Mouse (Mus musculus) kidney, postnatal 36 days (tissue): ENCODE measurements around the gene Ndufs5.

ENCODE experiments used
- DNase-seq, 2 experiments: peaks; one replicate each; pipeline ENCODE4 v3.0.0; 2021 to 2022; ENCODE audit warnings: mixed read lengths in 2 of 2

The Ndufs5 gene

DNA sequence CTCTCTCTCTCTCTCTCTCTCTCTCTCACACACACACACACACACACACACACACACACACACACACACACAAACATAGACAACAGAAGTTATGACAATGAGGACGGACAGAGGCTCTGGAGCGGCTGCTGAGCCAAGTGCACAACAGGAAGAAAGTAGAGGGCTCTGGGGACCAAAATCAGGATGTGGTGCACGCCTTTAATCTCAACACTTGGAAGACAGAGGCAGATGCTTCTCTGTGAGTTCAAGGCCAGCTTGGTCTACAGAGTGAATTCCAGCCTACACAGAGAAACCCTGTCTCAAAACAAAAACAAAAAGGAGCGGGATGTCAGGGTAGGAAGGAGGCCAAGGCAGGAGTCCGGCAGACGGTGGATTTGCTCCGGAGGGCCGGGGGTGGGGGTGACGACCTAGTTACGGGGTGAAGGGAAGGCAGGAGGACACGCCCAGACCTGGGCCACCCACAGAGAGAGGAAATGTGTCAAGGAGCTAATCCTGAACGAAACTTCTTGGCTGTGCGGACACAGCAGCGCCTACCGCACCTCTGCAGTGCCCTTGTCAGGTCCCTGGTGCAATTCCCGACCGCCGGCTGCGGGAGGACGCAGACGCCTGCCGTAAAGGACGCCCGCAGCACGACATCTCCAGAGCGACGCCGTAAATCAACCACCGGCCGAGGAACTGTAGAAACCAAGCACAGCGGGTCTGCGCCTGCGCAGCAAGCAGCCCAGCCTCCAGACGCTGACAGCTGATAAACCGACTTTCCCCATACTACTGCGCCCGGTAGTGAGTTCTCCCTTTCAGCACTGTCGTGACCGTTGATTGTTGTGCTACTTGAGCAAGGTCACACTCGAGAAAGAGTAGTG, at the start of gene Ndufs5:
Ndufs5 (minus strand) TSS at position 629 of the 860 bp plus-strand sequence.
- DNase-seq: peak; percentile 98 to 99

DNA sequence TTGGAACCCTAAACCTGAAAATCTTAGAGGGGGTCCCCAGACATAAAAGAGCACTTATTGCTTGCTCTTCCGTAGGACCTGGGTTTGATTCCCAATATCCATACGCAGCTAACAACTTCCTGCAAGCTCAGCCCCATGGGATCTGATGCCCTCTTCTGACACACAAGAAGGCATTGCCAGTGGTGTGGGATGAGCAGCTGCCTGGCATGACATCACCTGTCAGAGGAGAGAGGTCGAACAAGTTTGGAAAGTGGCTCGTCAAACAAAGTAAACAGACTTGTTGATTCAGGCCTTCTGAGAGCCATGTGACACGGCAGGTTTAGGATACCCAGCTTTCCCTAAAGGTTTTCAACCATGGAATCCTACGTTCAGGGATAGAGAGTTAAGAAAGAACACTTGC, 47.1 kb upstream of the Ndufs5 start:
- DNase-seq: no peak

DNA sequence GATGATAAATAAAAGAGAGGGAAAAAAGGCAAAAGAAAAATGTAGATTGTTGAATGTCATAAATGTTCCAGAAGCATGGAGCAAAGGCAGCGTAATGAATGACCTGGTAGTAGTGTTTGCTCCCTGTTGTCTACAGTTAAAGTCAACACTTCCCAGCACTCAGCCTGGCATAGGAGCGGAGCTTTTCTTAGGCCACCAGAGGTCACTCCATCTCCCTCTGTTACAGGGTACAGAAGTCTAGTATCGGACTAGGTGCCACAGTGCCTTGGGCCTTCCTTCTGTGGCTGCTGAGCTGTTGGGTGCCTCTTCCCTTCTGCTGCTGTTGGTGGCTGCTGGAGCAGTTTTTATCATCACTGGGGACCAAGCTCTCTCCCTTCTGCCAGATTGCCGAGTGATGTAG, 40.3 kb upstream of the Ndufs5 start:
- peak; percentile 46 to 63 for DNase-seq

DNA sequence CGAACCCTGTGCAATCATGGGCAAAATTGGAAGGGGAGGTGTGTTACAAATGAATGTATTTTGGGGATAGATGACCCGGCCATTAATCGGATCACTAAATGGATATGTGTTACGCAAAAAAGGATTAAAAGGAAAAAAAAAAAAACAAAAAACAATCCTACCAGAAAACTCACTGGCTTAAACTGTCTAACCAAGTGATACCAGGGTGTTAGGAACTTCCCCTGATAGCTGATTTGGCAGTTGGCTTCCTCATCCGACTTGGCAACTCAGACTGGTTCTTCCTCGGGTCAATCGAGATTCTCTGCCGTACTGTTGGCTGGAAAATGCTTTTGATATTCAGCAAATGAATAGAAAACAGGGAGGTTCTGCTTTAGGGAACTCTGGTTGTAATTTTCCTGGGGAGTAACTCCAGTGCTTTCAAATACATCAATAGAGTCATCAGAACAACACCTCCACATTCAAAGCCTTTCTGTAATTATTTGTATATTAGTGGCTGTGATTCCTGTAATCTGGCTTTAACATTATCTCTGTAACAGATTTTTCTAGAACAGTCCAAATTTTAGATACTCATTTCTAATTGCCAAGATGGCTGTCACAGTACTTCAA, 32.8 kb upstream of the Ndufs5 start:
- peak; percentile 44 to 58 for DNase-seq

DNA sequence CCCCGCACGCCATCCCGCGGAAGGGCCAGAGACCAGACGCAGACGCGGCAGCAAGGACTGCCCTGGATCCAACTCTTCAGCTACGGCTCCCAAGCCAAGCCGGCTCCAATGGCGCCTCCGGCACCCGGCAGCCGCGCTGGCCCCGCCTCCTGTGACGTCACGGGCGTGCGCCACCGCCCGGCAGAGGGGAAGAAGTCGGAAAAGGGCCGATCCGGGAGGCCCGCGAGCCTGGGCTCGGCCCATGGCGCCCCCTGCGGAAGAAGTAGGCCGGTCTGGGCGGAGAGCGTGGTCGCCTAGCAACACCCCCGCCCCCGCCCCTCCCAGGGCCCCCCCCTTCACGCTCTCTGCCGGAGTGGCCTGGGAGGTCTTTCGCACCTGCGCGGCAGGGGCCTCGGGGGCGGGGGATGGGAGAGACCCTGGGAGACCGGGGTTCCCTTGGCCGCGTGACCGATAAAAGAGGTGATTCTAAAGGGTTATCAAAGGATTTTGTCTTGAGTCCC, 32.2 kb upstream of the Ndufs5 start, which contains the start of gene Akirin1:
Akirin1 (minus strand) TSS at position 194 of the 500 bp plus-strand sequence.
- DNase-seq: peak; percentile 96 to 99

DNA sequence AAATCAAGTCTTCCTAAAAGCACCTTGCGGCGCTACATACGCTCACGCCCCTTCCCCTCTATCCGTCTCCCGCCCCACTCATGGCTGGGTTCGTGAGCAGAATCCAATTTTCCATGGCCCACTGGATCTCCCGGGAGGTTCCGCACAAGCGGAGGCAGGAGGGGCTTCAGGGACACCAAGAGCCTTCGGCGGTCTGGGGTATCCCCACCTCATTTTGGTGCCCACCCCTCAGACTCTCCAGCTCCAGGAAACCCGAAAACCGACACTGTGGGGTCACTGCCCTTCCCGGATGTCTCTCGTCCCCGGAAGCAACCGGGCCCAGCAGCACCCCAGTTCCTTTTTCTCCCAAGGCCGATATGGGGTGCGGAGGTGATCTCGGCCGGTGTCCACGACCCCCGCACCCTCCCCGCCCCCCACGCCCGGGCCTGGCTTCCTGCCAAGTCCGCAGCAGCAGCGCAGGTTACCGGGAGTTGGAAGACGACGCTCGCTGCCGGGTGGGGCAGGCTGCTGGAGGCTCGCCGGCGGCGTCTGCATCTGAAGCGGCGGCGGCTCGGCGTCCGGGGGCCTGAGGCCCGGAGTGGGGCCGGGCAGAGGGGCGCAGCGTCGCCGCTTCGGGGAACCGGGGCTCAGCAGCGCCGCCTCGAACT, 31.6 kb upstream of the Ndufs5 start:
- DNase-seq: peak in 1 of 2 experiments; percentile 49

DNA sequence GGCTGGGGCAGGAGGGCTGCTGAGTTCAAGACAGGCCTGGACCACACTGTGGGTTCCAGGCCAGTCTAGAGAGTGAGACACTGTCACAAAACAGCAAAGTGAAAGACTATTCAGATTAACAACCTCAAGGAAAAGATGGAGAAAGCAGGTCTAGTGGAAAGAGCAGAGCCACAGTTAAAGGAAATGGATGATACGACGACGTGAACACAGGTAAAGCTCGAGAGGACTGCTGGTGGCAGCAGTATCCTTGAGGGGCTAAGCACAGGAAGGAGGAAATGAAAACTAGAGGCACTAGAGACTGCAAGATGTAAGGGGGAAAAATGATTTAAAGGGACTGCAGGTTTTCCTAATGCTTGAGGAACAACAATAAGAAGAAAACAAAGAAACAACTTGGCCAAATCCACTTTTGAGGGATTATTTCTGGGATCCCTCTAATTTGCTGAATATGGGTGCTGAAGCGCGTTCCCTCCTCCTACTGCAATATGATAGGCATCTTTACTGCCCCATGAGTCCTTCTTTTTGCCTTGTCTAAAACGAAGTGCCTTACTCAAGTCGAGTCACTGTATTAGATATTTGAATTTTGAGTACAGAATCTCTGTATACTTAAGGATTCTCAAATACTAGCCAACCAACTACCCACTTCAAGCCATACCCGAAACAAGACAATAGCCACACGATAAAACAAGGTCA, 30.9 kb upstream of the Ndufs5 start:
- no peak for DNase-seq

DNA sequence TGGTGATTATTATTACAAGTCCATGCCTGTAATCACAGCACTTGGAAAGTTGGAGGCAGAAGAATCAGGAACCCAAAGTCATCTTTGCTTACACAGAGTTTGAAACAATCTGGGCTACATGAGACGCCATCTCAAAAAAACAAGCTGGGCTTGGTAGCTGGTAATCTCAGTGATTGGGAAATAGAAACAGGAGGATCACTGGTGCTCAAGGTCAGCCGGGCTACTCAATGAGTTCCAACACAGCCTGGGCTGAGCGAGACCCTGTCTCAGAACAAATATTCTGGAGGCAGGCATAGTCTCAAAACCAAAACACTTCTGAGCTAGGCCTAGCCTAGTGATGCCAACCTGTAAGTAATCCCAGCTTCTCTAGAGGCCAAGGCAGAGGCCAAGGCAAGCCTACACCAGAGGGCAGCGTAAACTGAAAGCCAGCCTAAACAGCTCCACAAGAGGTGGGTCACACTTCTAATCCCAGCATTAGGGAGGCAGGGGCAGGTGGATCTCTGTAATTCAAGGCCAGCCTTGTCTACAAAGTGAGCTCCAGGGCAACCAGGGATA, 27.3 kb upstream of the Ndufs5 start:
- DNase-seq: no peak

DNA sequence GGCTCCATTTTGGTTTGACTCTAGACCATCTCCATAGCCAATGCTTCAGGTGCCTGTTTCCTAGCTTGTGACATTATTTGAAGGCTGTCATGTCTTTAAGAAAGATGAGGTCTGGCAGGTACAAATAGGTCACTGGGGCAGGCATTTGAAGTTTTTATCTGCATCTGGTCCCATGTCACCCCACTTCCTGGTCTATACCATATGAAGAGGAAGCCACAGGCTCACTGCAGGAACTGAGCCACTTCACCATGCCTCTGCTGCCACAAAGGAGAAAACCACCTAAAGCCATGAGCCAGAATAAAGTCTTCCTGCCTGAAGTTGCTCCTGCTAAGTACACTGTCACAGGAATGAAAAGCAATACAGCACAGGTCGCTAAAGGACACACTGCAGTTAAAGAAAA, 24.9 kb upstream of the Ndufs5 start:
- DNase-seq: no peak

DNA sequence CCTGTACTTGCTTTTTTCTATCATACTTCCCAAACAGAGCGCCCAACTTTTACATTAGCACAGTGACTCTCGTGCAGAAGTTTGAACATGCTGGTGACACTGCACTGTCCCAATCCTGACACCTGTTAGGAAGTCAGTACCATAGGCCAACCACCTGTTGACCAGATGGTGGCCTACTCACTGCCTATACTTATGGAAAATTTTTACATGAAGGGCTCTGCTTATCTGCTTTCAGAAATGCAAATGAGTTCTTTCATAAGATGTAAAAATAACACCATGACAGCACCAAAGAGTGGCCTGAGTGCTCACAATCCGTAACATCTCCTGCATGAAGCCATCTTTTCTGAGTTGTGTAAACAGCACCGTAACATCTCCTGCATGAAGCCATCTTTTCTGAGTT, 20.7 kb upstream of the Ndufs5 start:
- no peak for DNase-seq

DNA sequence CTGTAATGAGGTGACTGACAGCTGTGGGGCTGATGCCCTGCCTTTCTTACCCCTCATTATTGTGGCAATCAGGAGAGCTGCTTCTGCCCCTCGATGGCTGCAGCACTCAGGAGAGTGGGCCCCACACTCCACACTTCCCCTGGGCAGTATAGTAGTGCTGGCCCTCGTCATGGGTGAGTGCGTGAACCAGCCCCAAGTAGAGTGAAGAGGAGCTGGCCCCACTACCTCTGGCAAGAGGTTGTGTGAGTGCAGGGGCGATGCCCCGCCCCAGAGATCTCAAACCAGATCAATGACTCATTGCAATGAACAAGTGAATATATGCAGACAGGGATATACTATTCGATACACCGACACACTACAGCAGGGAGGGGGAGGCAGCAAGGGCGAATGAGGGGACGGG, 15.5 kb upstream of the Ndufs5 start:
- no peak for DNase-seq

DNA sequence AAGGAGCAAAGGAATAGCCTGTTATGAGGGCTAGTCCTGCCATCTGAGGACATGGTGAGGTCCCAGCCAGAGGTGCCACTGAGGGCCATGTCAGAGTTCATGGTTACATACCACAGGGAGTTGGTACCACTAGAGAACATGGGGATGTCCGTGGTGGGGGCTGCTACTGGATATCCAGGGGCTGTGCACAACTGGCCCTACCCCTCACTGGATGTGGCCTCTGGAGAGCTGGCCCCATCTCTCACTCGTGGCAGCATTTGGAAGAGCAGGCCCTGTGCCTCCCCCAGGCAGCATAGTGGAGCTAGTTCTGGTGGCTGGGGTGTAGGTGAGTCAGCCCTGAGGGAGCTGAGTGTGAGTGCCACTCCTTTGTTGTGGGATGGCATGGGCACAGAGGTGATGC, 14.9 kb upstream of the Ndufs5 start:
- no peak for DNase-seq

DNA sequence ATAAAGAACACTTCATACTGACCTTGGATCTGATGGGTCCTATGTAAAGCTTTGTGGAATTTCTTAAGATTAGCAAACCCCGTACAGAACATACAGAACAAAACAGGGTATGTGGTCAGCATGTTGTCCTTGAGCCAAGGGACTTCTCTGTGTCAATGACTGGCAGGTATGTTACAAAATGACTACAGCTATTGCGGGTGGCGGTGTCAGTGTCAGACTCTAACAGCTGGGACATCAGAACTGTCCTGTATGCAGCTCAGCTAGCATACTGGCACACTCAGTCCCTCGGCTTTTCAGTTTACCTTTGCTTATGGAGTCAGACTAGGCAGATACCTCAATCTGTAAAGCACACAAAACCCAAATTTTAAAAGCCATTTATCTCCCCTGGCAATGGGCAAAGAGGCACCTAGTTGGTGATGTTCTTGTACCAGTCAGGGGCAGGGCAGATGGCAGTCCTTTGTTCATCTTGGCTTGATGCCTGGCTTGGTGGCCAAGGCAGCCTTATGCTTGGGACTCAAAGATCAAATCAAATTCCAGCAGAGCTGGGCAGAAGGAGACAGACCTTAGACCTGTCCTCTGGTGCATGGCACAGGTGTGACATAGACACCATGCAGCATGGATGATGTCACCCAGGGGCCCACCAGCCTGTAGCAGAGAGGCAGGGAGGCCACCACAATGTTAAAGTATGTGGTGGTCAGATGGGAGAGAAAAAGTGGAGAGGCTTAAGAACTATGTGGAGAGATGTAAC, 14.3 kb upstream of the Ndufs5 start:
- peak; percentile 21 for DNase-seq

DNA sequence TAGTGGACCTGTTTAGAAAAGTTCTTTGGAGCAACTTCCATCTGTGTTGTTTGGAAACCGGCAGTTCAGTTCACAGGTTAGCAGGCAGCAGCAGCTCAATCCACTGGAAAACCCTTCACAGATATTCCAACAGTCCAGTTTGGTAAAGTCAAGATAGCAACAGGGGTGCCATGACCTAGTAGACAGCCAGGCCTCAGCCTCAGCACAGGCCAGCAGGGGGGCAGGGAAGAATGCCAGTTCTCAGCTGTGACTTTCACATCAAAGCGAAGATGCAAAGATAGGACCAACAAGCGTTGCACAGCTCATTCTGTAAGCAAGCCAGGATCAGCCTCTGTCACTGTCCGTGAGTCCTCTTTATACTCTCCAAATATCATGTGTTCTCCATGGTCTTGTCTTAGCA, 3.8 kb upstream of the Ndufs5 start:
- DNase-seq: no peak

DNA sequence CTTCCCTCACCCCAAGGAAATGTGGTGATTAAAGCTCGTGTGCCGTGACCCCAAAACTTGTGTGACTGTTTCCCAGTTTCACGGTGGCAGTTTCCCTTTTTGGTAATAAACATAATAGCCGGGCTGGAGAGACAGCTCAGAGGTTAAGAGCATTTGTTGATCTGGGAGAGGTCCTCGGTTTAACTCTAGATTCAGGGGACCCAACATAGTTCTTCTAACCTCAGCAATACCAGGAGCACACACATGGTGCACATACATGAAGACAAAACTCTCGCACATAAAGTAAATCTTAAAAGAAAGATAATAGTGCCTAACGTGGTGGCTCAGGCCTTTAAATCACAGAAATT, 405 bp upstream of the Ndufs5 start:
- no peak for DNase-seq

DNA sequence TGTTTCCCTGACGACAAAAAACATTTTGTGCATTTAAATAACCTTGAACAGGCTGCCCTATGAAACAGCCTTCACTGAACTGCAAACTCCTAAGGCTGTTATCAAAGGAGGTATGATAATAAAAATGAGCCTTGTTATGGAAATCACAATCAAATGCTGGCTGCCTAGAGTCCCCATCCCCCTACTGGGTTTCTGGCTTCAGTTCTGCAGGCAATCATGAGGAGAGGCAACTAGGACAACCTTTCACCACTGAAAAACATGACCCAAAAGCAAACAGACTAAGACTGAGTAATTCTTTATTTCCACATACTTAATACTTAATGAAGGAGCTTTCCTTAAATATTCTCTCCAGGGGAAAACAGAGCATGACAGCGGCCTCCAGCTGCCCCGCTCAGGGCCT, 5.6 kb downstream of the Ndufs5 start:
- no peak for DNase-seq

DNA sequence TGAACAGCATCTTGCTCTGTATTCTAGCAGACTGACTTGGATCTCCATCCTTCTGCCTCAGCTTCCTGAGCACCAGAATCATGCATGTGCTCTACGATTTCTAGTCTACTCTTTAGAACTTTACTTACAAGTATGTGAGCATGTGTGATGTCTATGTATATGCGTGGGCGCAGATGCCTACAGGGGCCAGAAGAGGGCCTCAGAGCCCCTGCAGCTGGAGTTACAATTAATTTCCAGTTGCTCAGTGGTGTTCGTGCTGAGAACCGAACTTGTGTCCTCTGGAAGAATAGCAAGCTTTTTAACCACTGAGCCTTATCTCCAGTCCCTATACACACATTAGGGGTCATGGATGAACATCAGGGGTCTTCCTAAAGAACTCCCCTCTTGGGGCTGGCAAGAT, 10.7 kb downstream of the Ndufs5 start:
- DNase-seq: no peak

DNA sequence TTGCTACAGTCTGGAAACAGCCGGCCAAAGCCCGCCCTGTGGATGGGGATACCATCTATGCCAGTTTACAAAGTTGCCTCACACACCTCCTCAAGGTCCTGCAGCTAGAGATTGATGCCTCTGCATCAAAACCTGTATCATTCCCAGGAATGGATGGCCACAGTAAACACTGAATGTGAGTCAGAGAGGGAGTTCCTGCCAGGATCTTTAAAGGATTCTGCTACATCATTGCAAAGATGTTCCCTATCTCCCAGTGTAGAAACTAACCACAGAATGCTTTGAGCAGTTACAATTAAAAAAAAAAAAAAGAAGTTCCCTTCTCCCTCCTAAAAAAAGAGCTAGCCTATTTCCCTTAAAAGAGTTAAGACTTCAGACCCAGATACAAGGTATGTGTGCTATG, 12.7 kb downstream of the Ndufs5 start:
- no peak for DNase-seq

DNA sequence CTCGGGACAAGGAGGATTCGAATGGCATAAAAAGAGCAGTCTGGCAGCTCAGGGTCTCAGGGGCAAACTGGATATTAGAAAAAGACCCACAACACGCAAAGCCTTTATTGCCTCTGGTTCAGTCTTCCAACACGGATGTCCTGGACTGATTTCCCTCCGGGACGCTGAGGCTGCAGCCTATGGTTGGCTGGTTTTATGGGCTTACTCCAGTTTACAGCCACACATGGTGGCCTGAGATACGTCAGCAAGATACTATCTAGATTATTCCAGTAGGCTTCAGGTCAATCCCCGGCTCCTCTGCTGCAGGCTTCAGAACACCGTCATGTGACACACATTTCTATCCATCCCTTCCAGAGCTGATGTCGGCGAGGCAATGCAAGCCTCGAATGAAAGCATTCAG, 24.6 kb downstream of the Ndufs5 start:
- no peak for DNase-seq

DNA sequence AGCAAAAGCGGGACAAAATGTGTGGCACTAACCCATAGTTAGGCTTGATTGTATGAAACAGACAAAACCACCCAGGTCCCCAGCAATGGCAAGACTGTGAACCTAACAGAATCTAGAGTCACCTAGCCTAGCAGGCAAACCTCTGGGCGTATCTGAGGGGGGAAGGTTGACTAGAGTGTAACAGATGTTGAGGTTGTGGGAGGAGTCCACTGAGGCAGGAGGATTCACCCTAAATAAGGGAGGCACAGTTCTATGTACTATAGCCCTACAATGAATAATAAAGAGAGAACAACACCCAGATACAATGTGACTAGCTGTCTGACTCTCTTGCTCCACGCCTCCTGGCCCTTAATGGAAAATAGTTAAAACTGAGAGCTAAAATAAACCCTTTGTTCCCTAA, 25.9 kb downstream of the Ndufs5 start:
- no peak for DNase-seq

DNA sequence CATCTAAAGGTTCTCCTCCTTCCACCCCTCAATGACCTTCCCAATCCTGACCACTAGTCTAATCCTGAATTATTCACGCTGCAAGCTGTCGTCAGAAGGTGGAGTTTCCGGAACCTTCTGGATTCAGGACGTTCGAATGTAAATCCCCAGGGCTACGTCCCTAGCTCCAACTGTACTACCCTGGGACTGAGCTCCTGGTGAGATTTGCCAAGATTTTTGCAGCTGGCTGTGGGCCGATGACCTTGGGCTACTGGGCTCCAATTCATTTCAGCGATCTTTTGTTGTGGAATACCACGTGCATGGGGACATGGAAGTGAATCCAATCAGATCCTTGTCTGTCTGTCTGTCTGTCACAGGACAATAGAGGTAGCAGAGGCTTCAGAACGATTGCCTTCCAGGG, 27.7 kb downstream of the Ndufs5 start:
- no peak for DNase-seq
